Mouse (Mus musculus) neural tube, embryonic 15.5 days (tissue): Measurements from ENCODE around the gene Hlf. TPM values are rescaled to one million over a fixed set of nuclear protein-coding genes. Genes with fewer than 3 reads are reported as not detected.

Source experiments
- polyA plus RNA-seq: library from polyadenylated mRNA; unstranded; fragments of >200 nt; fragmentation: Nextera tagmentation; extraction: Ambion mirVana; gene quantifications from 2 replicates; pipeline ENCODE4 v1.2.1, GENCODE M21; 2015

Hlf gene
- polyA plus RNA-seq, 1 experiment from 2014 or later = 3.2 TPM

Other genes starting within 250 kb of the Hlf start
- 16.9 and 19.2 TPM in 2 replicates for gene Gm45716, start 203.2 kb downstream of the Hlf start, polyA plus RNA-seq
- 104 and 126 TPM in 2 replicates for gene Mmd, start 141.4 kb downstream of the Hlf start, polyA plus RNA-seq
- 15.9 and 18.3 TPM in 2 replicates for gene Stxbp4, start 247.2 kb upstream of the Hlf start, polyA plus RNA-seq
- gene Cox11, start 247.3 kb upstream of the Hlf start, polyA plus RNA-seq = 42.3 and 44.1 TPM in 2 replicates